Mouse (Mus musculus) small intestine, adult 2 months (tissue): ENCODE measurements around the gene Tbc1d8. TPM values are rescaled to one million over a fixed set of nuclear protein-coding genes. Genes with fewer than 3 reads are reported as not detected.

ENCODE experiments used
- H3K27ac ChIP-seq: fragments of 200-500 bp; 2 replicates; pipeline ENCODE4 v1.5.1; 2012; ENCODE audit warnings: low read depth, low read length, control low read depth, inconsistent platforms; ENCODE audit not compliant: insufficient read depth
- H3K27me3 ChIP-seq: fragments of 200-500 bp; 2 replicates; pipeline ENCODE4 v1.6.1; 2012; ENCODE audit warnings: mild to moderate bottlenecking, moderate library complexity, low read length, inconsistent platforms; ENCODE audit not compliant: control insufficient read depth, insufficient read depth
- H3K36me3 ChIP-seq: fragments of 200-500 bp; 2 replicates; pipeline ENCODE4 v1.6.1; 2012; ENCODE audit warnings: mild to moderate bottlenecking, low read length, control low read depth, inconsistent platforms; ENCODE audit not compliant: control insufficient read depth, insufficient read depth
- H3K4me1 ChIP-seq: fragments of 200-500 bp; 2 replicates; pipeline ENCODE4 v1.6.1; 2012; ENCODE audit warnings: low read length, inconsistent platforms, mixed read lengths; ENCODE audit not compliant: control insufficient read depth, insufficient read depth, insufficient read length
- H3K4me3 ChIP-seq: fragments of 200-500 bp; 2 replicates; pipeline ENCODE4 v1.5.1; 2012; ENCODE audit warnings: low read depth, mild to moderate bottlenecking, control low read depth, inconsistent platforms, low read length, moderate library complexity
- CTCF ChIP-seq: fragments of 200-500 bp; IDR thresholded peaks from 2 replicates; pipeline ENCODE4 v1.5.1; 2012; ENCODE audit warnings: low read depth, mild to moderate bottlenecking, control low read depth, inconsistent platforms, low read length, moderate library complexity, mixed read lengths; ENCODE audit not compliant: insufficient replicate concordance, insufficient read length; ENCODE audit errors: extremely low read depth
- POLR2A ChIP-seq: fragments of 200-500 bp; IDR thresholded peaks from 2 replicates; pipeline ENCODE4 v1.6.1; 2012; ENCODE audit warnings: low read depth, mild to moderate bottlenecking, control low read depth, inconsistent platforms, low read length, moderate library complexity
- WGBS: fragments of 180-500 bp; shearing (Covaris S2); methylation state at CpG from one replicate; pipeline ENCODE4 v1.1.7; 2018; 5-methylcytosine and 5-hydroxymethylcytosine counted together
- polyA plus RNA-seq: library from polyadenylated mRNA; depleted of rRNA; stranded (reverse); fragments of >200 nt; gene quantifications from 2 replicates; pipeline ENCODE4 v1.2.3, GENCODE M21; 2012

Gene Tbc1d8
- polyA plus RNA-seq, 1 experiment: 13.1 TPM

- no peak overlapping the region for H3K27ac ChIP-seq
- TF ChIP-seq POLR2A (no peak), CTCF (no peak)
- WGBS: 86% methylated on average over 2 of the region's 2 CpGs
- no peaks in the 10 kb centered on the region for H3K27me3 ChIP-seq
- H3K36me3 ChIP-seq: peaks cover 12% of the 10 kb centered on the region
- H3K4me3 ChIP-seq: no peak overlapping the region
- no peaks in the 10 kb centered on the region for H3K4me1 ChIP-seq
Observed at GRCm38 (mm10) chr1:39388163-39388562, 90.4 kb downstream of the Tbc1d8 start.

- WGBS: 84% methylated on average over 4 of the region's 4 CpGs
- Histone ChIP-seq H3K4me1 (no peaks in the 10 kb centered on the region), H3K27me3 (no peaks in the 10 kb centered on the region), H3K36me3 (peaks cover 12% of the 10 kb centered on the region), H3K27ac (no peak overlapping the region), H3K4me3 (no peak overlapping the region)
- no peak for TF ChIP-seq CTCF
- no peak for TF ChIP-seq POLR2A
Observed at GRCm38 (mm10) chr1:39387497-39387896, 91.1 kb downstream of the Tbc1d8 start.

DNA sequence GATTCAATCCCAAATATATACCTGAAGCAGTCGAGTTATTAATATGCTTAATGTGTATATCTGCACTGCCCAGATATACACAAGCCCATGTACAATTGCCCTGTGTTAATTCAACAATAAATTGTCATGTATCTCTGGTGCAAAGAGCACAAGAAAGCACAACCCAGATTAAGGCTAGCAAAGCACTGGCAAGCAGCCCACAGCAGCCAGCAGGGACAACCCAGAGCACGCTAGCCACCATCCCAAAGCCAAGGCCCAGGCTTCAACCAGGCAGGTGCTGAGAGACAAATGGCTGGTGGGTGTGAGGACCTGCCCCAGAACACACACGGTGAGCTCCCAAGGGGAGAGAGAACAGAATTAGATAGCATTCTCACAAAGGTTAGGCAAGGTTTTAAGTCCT lies 92.1 kb downstream of the Tbc1d8 start:
- no peak overlapping the region for H3K27ac ChIP-seq
- TF ChIP-seq POLR2A: no peak
- TF ChIP-seq CTCF: no peak
- H3K4me1 ChIP-seq: no peaks in the 10 kb centered on the region
- H3K27me3 ChIP-seq: no peaks in the 10 kb centered on the region
- no peak overlapping the region for H3K4me3 ChIP-seq
- 75% methylated on average over 3 of the region's 3 CpGs for WGBS
- peaks cover 12% of the 10 kb centered on the region for H3K36me3 ChIP-seq

GRCm38 (mm10) chr1:39384914-39385313 lies 93.6 kb downstream of the Tbc1d8 start:
- TF ChIP-seq CTCF: no peak
- no peak for TF ChIP-seq POLR2A
- no peaks in the 10 kb centered on the region for H3K4me1 ChIP-seq
- 78% methylated on average over 9 of the region's 9 CpGs for WGBS

GRCm38 (mm10) chr1:39381017-39381416 lies 97.5 kb downstream of the Tbc1d8 start:
- no peak for TF ChIP-seq CTCF
- TF ChIP-seq POLR2A: no peak
- H3K4me3 ChIP-seq: no peak overlapping the region
- no peak overlapping the region for H3K27ac ChIP-seq
- no peaks in the 10 kb centered on the region for H3K27me3 ChIP-seq
- H3K4me1 ChIP-seq: no peaks in the 10 kb centered on the region
- H3K36me3 ChIP-seq: peaks cover 5% of the 10 kb centered on the region
- WGBS: 81% methylated on average over 9 of the region's 9 CpGs

More at GRCm38 (mm10) chr1:39384914-39385313, 93.6 kb downstream of the Tbc1d8 start:
- no peak overlapping the region for H3K4me3 ChIP-seq
- no peaks in the 10 kb centered on the region for H3K27me3 ChIP-seq
- H3K27ac ChIP-seq: no peak overlapping the region
- H3K36me3 ChIP-seq: peaks cover 5% of the 10 kb centered on the region

DNA sequence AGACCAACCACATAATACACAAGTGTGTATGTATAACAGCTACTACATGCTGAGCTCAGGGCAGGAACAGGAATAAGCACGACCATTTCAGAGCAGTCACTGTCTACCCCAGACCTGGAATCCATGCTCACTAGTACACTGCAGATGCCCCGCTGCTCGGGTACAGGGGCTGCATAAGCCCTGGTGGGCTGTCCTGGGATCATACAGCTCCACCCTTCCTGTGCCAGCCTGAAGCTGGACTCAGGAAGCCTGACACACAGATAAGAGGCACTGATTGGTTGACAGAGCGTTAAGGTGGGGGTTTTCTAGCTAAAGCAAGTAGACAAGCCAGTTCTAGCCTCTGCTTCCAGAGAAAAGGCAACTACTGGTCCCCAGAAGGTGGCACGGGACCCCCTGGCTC lies 99.5 kb downstream of the Tbc1d8 start:
- H3K4me3 ChIP-seq: no peak overlapping the region
- peaks cover 7% of the 10 kb centered on the region for H3K36me3 ChIP-seq
- H3K27me3 ChIP-seq: no peaks in the 10 kb centered on the region
- H3K4me1 ChIP-seq: no peaks in the 10 kb centered on the region
- 68% methylated on average over 5 of the region's 5 CpGs for WGBS
- no peak overlapping the region for H3K27ac ChIP-seq
- TF ChIP-seq POLR2A: no peak
- TF ChIP-seq CTCF: no peak

DNA sequence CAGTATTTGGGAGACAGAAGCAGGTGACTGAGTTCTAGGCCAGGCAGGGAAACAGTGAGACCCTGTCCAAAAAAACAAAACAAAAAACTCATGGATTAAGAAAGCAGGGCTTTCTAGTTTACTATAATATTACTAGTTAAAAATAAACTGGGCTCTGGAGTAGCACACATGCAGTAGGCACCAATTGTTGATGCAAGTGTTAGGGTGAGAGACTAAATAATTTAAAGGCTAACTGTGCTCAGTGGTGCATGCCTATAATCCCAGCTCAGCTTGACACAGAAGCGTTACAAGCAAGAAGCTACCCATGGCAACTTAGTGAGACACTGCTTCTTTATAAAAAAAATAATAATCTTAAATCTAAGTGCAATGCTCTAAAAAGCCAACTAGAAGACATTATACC lies 100.0 kb downstream of the Tbc1d8 start:
- Histone ChIP-seq H3K36me3 (peaks cover 9% of the 10 kb centered on the region), H3K27me3 (no peaks in the 10 kb centered on the region), H3K27ac (no peak overlapping the region), H3K4me3 (no peak overlapping the region), H3K4me1 (no peaks in the 10 kb centered on the region)
- 95% methylated on average over 1 of the region's 1 CpGs for WGBS
- no peak for TF ChIP-seq POLR2A
- no peak for TF ChIP-seq CTCF

GRCm38 (mm10) chr1:39376726-39377240 lies 101.8 kb downstream of the Tbc1d8 start:
- Histone ChIP-seq H3K27ac (no peak overlapping the region), H3K4me3 (no peak overlapping the region), H3K27me3 (no peaks in the 10 kb centered on the region), H3K36me3 (peaks cover 26% of the 10 kb centered on the region), H3K4me1 (no peaks in the 10 kb centered on the region)
- TF ChIP-seq CTCF (no peak), POLR2A (no peak)
- 92% methylated on average over 9 of the region's 9 CpGs for WGBS
